Mouse (Mus musculus) cerebellum, adult 9-10 months (tissue): ENCODE measurements at regions not wholly inside any gene's neighbourhood (a gene's known extent, or its start where the extent isn't known, plus 50 kb on each side); places are given as distances from the start of the nearest gene placed in this dataset.
A peak's percentile ranks its signal among the peaks of the same experiment; 100 is the strongest.

Source experiments
- DNase-seq: peaks from one replicate; pipeline ENCODE4 v3.0.0; 2022

GRCm38 (mm10) chr13:92911660-92912284, 67.2 kb downstream of the Mtx3 start:
- DNase-seq: no peak

GRCm38 (mm10) chr13:92912661-92913060, 68.1 kb downstream of the Mtx3 start:
- DNase-seq: no peak

GRCm38 (mm10) chr13:92914631-92915030, 70.1 kb downstream of the Mtx3 start:
- DNase-seq: peak; percentile 39

GRCm38 (mm10) chr13:92915221-92915839, 70.8 kb downstream of the Mtx3 start:
- peak; percentile 95 for DNase-seq

GRCm38 (mm10) chr13:92915948-92916710, 71.6 kb downstream of the Mtx3 start:
- peak; percentile 46 for DNase-seq

- DNase-seq: no peak
These were observed 75.3 kb downstream of the Mtx3 start for GRCm38 (mm10) chr13:92919882-92920281.

GRCm38 (mm10) chr13:92921936-92922335, 77.4 kb downstream of the Mtx3 start:
- DNase-seq: no peak

- DNase-seq: no peak
These were observed 78.9 kb downstream of the Mtx3 start for GRCm38 (mm10) chr13:92923496-92923895.

- no peak for DNase-seq
These were observed 79.5 kb downstream of the Mtx3 start for GRCm38 (mm10) chr13:92924021-92924420.

- DNase-seq: no peak
These were observed 80.6 kb downstream of the Mtx3 start for GRCm38 (mm10) chr13:92925196-92925595.

- DNase-seq: no peak
These were observed 84.0 kb downstream of the Mtx3 start for GRCm38 (mm10) chr13:92928551-92928950.

- no peak for DNase-seq
These were observed 87.1 kb downstream of the Mtx3 start for GRCm38 (mm10) chr13:92931696-92932095.

GRCm38 (mm10) chr13:92939032-92939431, 94.5 kb downstream of the Mtx3 start:
- no peak for DNase-seq

GRCm38 (mm10) chr13:92940610-92941009, 96.0 kb downstream of the Mtx3 start:
- DNase-seq: no peak

GRCm38 (mm10) chr13:92948560-92948959, 104.0 kb downstream of the Mtx3 start:
- DNase-seq: no peak

- no peak for DNase-seq
These were observed 115.5 kb downstream of the Mtx3 start for GRCm38 (mm10) chr13:92960031-92960430.

GRCm38 (mm10) chr13:92962625-92963024, 118.1 kb downstream of the Mtx3 start:
- no peak for DNase-seq

- DNase-seq: no peak
These were observed 118.9 kb downstream of the Mtx3 start for GRCm38 (mm10) chr13:92963351-92963895.

GRCm38 (mm10) chr13:92964213-92964743, 119.7 kb downstream of the Mtx3 start:
- DNase-seq: no peak

- no peak for DNase-seq
These were observed 122.6 kb downstream of the Mtx3 start for GRCm38 (mm10) chr13:92967025-92967610.

GRCm38 (mm10) chr13:92969579-92969978, 125.0 kb downstream of the Mtx3 start:
- no peak for DNase-seq

GRCm38 (mm10) chr13:92972891-92973290, 128.3 kb downstream of the Mtx3 start:
- DNase-seq: no peak

GRCm38 (mm10) chr13:92973791-92974190, 129.2 kb downstream of the Mtx3 start:
- no peak for DNase-seq
